Mouse (Mus musculus): ENCODE data around the gene Kmt2b. TPM values are rescaled to one million over a fixed set of nuclear protein-coding genes. Genes with fewer than 3 reads are reported as not detected.

The Kmt2b gene
- polyA plus RNA-seq, 1 experiment: 102 TPM

- H3K4me1 ChIP-seq (ENCODE audit: control insufficient read depth, insufficient read depth, low read length): no peaks in the 10 kb centered on the region
- peak within 1 kb of the TSS; percentile 94 for H3K4me3 ChIP-seq (replicated peaks; ENCODE audit: control insufficient read depth, low read depth, low read length)
- 1% methylated on average over 44 of the region's 44 CpGs for WGBS
- peak within 1 kb of the TSS; percentile 32; the same call in 1 of the 2 replicates for H3K27ac ChIP-seq (ENCODE audit: control insufficient read depth, insufficient read depth, low read depth, low read length, poor library complexity)
- TF ChIP-seq POLR2A (IDR thresholded peaks at IDR 0.05; ENCODE audit: borderline replicate concordance, control insufficient read depth, low read depth, low read length) (peak; percentile 56; the same call in 1 of the 2 replicates), CTCF (IDR thresholded peaks at IDR 0.05; ENCODE audit: control insufficient read depth, insufficient read depth, low read length) (no peak)
These were observed 37.2 kb upstream of the Kmt2b start, which contains the start of gene Cox6b1 for GRCm38 (mm10) chr7:30625530-30626384. Gene Cox6b1, minus strand, starts transcription at chr7:30626151.

DNA sequence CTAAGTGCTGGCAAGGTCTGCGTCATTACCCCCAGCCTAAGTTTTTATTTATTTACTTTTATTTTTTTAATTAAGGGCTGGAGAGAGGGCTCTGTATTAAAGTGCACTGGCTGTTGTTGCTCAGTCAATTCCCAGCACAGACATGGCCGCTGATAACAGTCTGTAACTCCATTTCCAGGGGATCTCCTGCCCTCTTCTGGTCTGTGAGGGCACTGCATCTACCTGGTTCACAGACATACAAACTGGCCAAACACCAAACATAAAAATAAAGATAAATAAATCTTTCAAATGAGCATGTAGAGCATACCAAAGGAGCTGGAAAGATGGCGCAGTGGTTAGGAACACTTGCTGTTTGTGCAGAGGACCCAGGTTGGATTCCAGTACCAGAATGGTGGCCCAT lies 30.7 kb upstream of the Kmt2b start:
- Histone ChIP-seq H3K4me1 (ENCODE audit: control insufficient read depth, insufficient read depth, low read length) (no peaks in the 10 kb centered on the region), H3K4me3 (replicated peaks; ENCODE audit: control insufficient read depth, low read depth, low read length) (no peak overlapping the region), H3K27ac (ENCODE audit: control insufficient read depth, insufficient read depth, low read depth, low read length, poor library complexity) (no peak overlapping the region)
- WGBS: 84% methylated on average over 3 of the region's 3 CpGs
- TF ChIP-seq POLR2A (IDR thresholded peaks at IDR 0.05; ENCODE audit: borderline replicate concordance, control insufficient read depth, low read depth, low read length): no peak
- TF ChIP-seq CTCF (IDR thresholded peaks at IDR 0.05; ENCODE audit: control insufficient read depth, insufficient read depth, low read length): peak; percentile 45

DNA sequence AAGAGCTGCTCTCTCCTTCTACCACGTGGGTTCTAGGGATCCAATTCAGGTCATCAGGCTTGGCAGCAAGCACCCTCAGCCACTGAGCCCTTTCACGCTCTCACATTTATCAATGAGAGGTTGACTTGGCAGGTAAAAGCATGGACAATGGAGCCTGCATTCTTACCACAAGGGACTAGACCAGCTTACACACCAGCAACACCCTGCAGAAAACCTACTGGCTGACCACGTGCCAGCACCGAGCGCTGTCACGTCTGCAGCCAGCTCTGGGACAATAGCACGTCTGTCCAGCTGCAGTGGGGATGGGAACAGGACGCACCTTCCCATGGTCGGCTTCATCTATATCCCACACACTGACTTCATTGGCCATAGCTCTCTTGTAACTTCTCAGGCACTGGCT lies 30.1 kb upstream of the Kmt2b start:
- no peak overlapping the region for H3K27ac ChIP-seq (ENCODE audit: control insufficient read depth, insufficient read depth, low read depth, low read length, poor library complexity)
- TF ChIP-seq POLR2A (IDR thresholded peaks at IDR 0.05; ENCODE audit: borderline replicate concordance, control insufficient read depth, low read depth, low read length): no peak
- TF ChIP-seq CTCF (IDR thresholded peaks at IDR 0.05; ENCODE audit: control insufficient read depth, insufficient read depth, low read length): no peak
- no peak overlapping the region for H3K4me3 ChIP-seq (replicated peaks; ENCODE audit: control insufficient read depth, low read depth, low read length)
- no peaks in the 10 kb centered on the region for H3K4me1 ChIP-seq (ENCODE audit: control insufficient read depth, insufficient read depth, low read length)
- WGBS: 91% methylated on average over 9 of the region's 9 CpGs

DNA sequence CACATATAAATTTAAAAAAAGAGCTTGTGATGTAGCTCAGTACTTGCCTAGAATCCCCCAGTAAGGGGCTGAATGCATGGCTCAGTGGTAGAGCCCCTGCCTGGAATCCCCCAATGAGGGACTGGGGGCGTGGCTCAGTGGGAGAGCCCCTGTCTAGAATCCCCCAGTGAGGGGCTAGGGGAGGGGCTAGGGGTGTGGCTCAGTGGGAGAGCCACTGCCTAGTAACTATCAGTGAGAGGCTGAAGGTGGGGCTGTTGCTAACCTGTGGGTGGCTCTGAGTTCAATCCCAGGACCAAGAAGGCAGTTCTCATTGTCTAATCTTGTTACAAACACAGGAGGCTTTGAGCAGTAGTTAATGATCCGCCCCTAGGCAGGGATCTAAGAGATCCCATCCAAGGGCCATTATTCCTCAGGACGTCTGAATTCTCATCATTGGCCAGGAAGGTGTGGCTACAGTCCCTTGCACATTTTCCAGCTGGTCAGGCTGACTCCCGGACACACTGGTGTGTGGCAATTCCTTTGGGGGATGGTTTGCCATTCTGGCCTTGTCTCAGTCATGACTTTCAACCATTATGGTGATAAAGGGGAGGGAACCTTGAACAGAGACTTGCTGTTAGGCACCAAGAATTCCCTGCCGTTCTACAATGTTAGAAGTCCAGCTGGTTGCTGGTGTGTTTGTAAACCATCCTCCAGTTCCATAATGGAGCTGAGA lies 26.7 kb upstream of the Kmt2b start:
- Histone ChIP-seq H3K4me3 (replicated peaks; ENCODE audit: control insufficient read depth, low read depth, low read length) (no peak overlapping the region), H3K27ac (ENCODE audit: control insufficient read depth, insufficient read depth, low read depth, low read length, poor library complexity) (no peak overlapping the region), H3K4me1 (ENCODE audit: control insufficient read depth, insufficient read depth, low read length) (no peaks in the 10 kb centered on the region)
- TF ChIP-seq POLR2A (IDR thresholded peaks at IDR 0.05; ENCODE audit: borderline replicate concordance, control insufficient read depth, low read depth, low read length): no peak
- no peak for TF ChIP-seq CTCF (IDR thresholded peaks at IDR 0.05; ENCODE audit: control insufficient read depth, insufficient read depth, low read length)
- WGBS: 63% methylated on average over 5 of the region's 5 CpGs

GRCm38 (mm10) chr7:30614454-30614853 lies 25.9 kb upstream of the Kmt2b start:
- 41% methylated on average over 2 of the region's 2 CpGs for WGBS
- Histone ChIP-seq H3K27ac (ENCODE audit: control insufficient read depth, insufficient read depth, low read depth, low read length, poor library complexity) (no peak overlapping the region), H3K4me3 (replicated peaks; ENCODE audit: control insufficient read depth, low read depth, low read length) (no peak overlapping the region), H3K4me1 (ENCODE audit: control insufficient read depth, insufficient read depth, low read length) (no peaks in the 10 kb centered on the region)
- TF ChIP-seq CTCF (IDR thresholded peaks at IDR 0.05; ENCODE audit: control insufficient read depth, insufficient read depth, low read length) (no peak), POLR2A (IDR thresholded peaks at IDR 0.05; ENCODE audit: borderline replicate concordance, control insufficient read depth, low read depth, low read length) (no peak)

GRCm38 (mm10) chr7:30613529-30614112 lies 25.1 kb upstream of the Kmt2b start:
- H3K4me1 ChIP-seq (ENCODE audit: control insufficient read depth, insufficient read depth, low read length): no peaks in the 10 kb centered on the region
- WGBS: 18% methylated on average over 14 of the region's 14 CpGs
- no peak overlapping the region for H3K4me3 ChIP-seq (replicated peaks; ENCODE audit: control insufficient read depth, low read depth, low read length)
- H3K27ac ChIP-seq (ENCODE audit: control insufficient read depth, insufficient read depth, low read depth, low read length, poor library complexity): no peak overlapping the region
- TF ChIP-seq POLR2A (IDR thresholded peaks at IDR 0.05; ENCODE audit: borderline replicate concordance, control insufficient read depth, low read depth, low read length) (no peak), CTCF (IDR thresholded peaks at IDR 0.05; ENCODE audit: control insufficient read depth, insufficient read depth, low read length) (peak; percentile 78)

GRCm38 (mm10) chr7:30612654-30613402 lies 24.3 kb upstream of the Kmt2b start, which contains the start of gene Upk1a:
Gene Upk1a, minus strand, starts transcription at chr7:30612847.
- no peak for TF ChIP-seq CTCF (IDR thresholded peaks at IDR 0.05; ENCODE audit: control insufficient read depth, insufficient read depth, low read length)
- no peak for TF ChIP-seq POLR2A (IDR thresholded peaks at IDR 0.05; ENCODE audit: borderline replicate concordance, control insufficient read depth, low read depth, low read length)
- no peaks in the 10 kb centered on the region for H3K4me1 ChIP-seq (ENCODE audit: control insufficient read depth, insufficient read depth, low read length)
- WGBS: 70% methylated on average over 8 of the region's 8 CpGs
- H3K27ac ChIP-seq (ENCODE audit: control insufficient read depth, insufficient read depth, low read depth, low read length, poor library complexity): no peak within 1 kb of the TSS
- no peak within 1 kb of the TSS for H3K4me3 ChIP-seq (replicated peaks; ENCODE audit: control insufficient read depth, low read depth, low read length)
